Mouse (Mus musculus): Measurements from ENCODE around the gene Mylk. TPM values are rescaled to one million over a fixed set of nuclear protein-coding genes. Genes with fewer than 3 reads are reported as not detected.
"Not testable (repeated sequence)": the region's sequence is repeated elsewhere in the genome, so short reads cannot be mapped to it uniquely, and the experiment has no call there.

Mylk gene
- total RNA-seq (2021) = 10 to 100 TPM; 34.0 to 36.3 TPM
- long read RNA-seq, experiment 1, partial matches to known transcripts = 3 of 11 reads
- long read RNA-seq, experiment 1, other reads (novel, unspliced or antisense) = 6 of 11 reads
- long read RNA-seq, experiment 2, partial matches to known transcripts = 0 of 6 reads
- long read RNA-seq, experiment 2, other reads (novel, unspliced or antisense) = 6 of 6 reads

- DNase-seq = peak; percentile 84 to 89
Measured at GRCm38 (mm10) chr16:34745065-34745585, at the start of gene Mylk. Gene Mylk (plus strand): TSS chr16:34745210.

- DNase-seq = not testable (repeated sequence)
Measured at GRCm38 (mm10) chr16:34698721-34699120, 46.3 kb upstream of the Mylk start.

DNA sequence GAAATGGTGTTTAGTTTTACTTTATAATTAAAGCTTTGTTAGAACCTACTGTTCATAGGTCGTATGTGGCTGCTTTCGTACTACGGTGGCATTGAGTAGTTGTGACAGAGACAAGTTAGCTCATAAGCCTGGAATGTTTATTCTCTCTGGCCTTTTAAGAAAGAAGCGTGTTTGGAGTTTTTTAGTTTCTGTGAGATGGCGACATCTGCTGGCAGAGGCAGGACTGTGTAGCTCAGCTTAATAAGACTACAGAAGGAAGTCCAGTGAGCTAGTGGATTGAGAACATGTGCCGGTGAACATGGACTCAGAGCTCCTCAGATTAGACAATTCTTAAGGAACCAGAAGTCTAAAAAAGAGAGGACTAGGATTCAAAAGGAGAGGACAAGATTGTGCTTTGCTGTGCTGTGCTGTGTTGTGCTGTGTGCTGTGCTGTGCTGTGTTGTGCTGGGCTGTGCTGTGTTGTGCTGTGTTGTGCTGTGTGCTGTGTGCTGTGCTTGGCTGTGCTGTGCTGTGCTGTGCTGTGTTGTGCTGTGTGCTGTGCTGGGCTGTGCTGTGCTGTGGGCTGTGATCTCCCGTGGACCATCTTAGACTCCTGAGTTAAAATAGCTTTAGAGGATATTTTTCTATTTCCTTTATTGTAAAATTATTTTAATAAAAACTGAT is 44.7 kb upstream of the Mylk start:
- DNase-seq = peak; percentile 74 to 88

- no peak for DNase-seq
Measured at GRCm38 (mm10) chr16:34700828-34701216, 44.2 kb upstream of the Mylk start.

- no peak for DNase-seq
Measured at GRCm38 (mm10) chr16:34706019-34706418, 39.0 kb upstream of the Mylk start.

DNA sequence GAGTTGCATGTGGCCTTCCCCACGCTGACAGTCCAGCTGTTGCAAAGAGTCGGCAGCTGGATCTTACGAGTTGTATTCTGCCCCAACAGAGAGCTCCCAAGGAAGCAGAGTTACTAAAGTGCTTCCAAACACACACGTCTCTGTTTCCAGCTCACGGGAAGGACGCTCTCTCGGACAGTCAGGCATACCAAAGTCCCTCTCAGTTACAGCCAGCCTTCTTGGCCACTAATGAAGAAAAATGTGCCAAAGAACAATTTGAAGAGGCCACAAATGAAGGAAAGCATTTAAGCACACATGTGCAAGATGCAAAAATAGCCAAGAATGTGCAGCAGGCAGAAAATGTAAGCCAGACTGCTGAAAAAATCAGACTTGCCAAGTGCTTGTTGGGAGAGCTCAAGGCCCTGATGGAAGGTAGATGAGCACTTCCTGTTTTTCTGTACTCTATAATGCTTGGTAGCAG is 38.5 kb upstream of the Mylk start:
- peak; percentile 44 to 49 for DNase-seq

DNA sequence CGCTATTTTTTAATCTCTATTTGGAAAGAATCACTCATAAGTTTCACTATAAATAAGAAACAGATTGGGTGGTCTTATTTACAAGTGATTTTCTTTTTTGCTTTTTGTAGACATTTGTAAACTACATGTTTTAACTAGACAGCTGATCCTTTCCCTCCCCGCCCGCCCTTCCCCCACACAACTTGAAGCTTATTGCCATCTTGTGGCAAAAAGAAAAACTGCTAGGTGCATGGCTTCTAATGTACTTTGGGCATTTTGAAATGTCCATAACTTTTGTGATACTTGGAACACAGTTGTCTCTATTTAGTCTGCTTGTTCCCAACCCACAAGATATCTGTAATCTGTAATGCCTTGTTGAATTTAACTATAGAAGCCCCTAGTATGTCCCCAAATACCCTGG is 33.5 kb upstream of the Mylk start:
- peak in 1 of 2 experiments; percentile 17 for DNase-seq

DNA sequence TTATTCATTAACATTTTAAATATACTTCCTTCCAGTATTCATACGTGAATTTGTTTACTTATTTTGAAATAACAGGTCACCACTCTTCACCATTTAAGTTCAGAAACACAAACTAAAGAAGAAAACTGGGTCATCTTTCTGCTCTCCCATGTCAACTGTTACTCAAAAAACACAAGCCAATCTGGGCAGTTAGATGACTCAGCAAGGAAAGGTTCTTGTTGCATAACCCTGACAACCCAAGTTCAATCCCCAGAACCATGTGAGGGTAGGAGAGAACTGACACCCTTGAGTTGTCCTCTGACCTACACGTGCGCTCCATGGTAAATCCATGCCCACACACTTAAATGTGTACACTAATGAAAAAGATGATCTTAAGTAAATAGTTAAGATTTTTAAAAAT is 19.9 kb upstream of the Mylk start:
- no peak for DNase-seq

DNA sequence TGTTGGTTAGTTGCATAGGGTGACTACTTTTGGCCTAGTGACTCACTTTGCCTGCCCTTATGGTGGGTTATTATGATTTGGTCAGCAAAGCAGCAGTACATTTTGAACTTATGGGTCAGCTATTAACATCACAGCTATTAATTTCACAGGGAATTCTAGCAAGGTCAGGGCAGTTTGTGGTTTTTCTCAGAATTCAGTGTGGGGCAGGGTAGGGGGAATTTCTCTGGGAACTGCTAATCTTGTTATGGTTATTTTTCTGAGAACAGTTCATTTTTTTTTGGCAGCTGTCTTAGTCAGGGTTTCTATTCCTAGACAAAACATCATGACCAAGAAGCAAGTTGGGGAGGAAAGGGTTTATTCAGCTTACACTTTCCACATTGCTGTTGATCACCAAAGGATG is 16.4 kb upstream of the Mylk start:
- DNase-seq = not testable (repeated sequence)

DNA sequence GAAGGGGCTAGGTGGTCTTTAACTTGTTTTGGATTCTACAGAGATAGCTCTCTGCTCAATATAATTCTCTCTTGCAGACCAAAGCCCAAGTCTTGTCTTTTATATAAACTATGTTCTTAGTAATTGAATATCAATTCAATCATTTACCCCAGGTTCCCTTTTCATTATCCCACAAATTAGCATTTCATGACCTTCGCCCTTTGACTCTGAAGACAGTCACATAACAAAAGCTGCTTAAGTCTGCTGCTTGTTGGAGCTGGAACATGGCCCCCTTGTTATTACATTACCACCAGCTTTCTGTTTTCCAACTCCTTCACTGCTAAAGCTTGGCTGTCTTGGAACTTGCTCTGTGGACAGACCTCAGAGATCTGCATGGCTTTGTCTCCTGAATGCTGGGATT is 15.6 kb upstream of the Mylk start:
- DNase-seq = no peak

GRCm38 (mm10) chr16:34738656-34739233 is 6.3 kb upstream of the Mylk start:
- no peak for DNase-seq

DNA sequence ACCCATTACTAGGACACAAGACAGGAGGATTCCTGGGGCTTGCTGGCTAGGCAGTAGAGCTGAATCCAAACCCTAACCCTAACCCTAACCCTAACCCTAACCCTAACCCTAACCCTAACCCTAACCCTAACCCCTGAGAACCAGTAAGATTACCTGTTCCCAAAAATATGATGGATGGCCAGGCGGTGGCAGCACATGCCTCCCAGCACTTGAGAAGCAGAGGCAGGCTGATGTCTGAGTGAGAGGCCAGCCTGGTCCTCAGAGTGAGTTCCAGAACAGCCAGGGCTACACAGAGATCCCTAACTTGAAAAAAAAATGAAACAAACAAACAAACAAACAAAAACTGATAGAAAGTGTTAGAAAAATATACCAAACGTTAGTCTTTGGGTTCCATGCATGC is 2.1 kb upstream of the Mylk start:
- DNase-seq = no peak

DNA sequence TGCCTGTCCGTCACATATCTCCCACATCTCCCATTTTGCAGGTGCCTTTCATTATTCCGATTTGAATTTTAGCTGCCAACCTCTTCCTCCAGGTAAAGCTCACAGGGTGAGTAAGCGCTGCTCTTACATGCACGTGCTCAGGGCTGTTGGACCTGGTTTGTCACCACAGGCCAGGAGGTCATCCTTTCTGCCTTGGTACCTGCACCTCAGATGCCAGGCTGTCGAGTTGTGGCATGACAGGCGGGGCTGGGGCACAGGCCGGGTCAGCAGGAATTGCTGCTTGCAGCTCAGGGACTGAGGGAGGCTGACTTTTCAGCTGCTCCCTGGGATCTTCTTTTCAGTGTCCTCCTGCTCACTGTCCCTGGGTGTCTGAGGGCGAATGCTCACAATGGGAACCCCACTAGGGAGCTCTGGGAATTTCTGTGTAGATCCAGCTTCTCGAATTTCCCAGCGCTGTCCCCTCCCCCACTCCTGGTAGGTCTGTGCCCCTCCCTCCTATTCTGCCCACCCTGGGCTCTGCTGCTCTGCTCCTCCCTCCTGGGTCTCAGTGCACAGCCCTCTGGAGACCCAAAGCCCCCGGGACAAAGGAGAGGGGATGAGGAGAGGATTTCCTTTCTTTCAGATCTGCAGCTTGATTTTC is 3.2 kb downstream of the Mylk start:
- DNase-seq = no peak

GRCm38 (mm10) chr16:34749536-34749935 is 4.5 kb downstream of the Mylk start:
- DNase-seq = no peak

GRCm38 (mm10) chr16:34752026-34752425 is 7.0 kb downstream of the Mylk start:
- no peak for DNase-seq

DNA sequence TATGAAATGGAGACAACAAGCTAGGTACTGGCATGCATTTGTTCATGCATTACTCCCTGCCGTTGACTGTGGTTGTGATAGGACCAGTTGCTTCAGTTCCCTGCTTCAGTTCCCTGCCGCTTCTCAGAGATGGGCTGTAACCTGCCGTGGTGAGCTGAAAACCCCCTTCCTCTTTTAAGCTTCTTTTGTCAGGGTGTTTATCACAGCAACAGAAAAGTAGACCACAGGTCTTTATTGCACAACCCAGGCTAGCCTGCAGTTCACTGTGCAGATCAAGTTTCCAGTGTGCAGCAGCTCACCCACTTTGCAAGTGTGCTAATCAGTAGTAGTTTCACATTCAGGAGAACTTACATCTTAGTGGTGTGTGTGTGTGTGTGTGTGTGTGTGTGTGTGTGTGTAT is 8.0 kb downstream of the Mylk start:
- DNase-seq = no peak

GRCm38 (mm10) chr16:34756991-34757390 is 12.0 kb downstream of the Mylk start:
- no peak for DNase-seq

GRCm38 (mm10) chr16:34758205-34758604 is 13.2 kb downstream of the Mylk start:
- no peak for DNase-seq

DNA sequence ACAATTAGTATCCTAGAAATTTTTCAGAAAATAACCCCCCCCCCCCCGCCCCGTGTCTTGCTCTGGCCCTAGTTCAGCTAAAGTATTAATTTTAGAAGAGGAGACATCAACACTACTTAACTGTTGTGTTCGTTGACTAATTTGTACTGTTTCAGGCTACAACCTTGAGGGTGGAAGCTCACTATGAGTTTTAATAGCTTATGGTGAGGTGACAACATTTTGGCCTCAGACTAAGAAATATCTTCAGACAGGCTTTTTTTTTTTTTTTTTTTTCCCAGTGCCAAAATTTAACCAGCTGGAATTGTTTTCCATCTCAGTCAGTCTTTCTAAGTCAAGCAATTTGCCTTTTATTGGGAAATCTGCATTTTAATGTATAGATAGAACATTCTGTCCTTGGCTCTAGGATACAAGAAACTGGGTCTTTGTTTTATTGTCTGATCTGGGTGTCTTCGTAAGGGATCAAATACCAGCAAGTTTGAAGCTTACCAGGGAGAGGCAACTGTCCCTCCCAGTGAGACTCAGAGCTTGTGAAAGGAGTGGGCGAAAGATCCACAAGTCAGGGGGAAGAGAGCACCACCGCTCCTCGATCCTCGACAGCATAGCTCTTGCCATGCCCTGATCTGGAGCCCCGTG is 19.1 kb downstream of the Mylk start:
- DNase-seq = no peak

DNA sequence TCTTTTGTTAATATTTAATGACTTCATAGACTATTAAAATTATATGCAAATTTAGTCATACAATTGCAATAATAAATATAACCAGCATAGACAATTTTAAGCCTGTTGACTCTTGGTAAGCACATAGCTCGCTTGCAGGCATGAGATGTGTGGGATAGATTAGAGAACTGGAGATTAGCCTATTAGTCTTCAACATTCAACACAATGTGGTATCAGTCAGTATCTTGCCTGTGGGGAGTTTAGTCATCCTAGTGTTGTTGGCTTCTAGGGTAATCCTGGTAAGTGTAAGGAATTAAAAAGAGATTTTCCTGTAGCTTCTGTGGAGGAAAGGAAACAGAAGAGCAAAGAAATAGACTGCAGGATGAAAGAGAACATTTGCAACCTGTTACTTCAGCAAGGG is 20.7 kb downstream of the Mylk start:
- no peak for DNase-seq

GRCm38 (mm10) chr16:34766193-34766592 is 21.2 kb downstream of the Mylk start:
- no peak for DNase-seq

DNA sequence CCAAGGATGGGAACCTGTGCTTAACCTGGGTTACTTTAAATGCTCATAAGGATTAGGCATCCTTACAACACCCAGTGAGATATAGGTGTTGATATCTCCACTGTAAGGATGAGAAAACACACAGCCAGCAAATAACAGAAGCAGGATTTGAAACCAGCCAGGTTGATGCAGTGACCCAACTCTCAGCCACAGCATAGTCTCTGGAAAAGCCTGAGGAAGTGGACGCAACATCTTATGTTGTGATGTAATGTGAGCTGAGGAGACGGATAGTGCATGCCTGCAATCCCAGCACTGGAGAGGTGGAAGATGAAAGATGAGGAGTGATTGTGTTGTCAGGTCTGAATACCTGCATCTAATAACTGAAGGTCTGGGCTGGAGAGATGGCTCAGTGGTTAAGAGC is 22.4 kb downstream of the Mylk start:
- no peak for DNase-seq

- no peak for DNase-seq
Measured at GRCm38 (mm10) chr16:34768436-34768835, 23.4 kb downstream of the Mylk start.
